Mouse (Mus musculus) ES-Bruce4 (cell line): Measurements from ENCODE around the gene Trappc2l. TPM values are rescaled to one million over a fixed set of nuclear protein-coding genes. Genes with fewer than 3 reads are reported as not detected.

Source experiments
- H3K27ac ChIP-seq: 2 replicates; pipeline ENCODE4 v1.5.1; 2012; ENCODE audit warnings: low read length, inconsistent platforms; ENCODE audit not compliant: insufficient read depth
- H3K27me3 ChIP-seq: 2 replicates; pipeline ENCODE4 v1.6.1; 2012; ENCODE audit warnings: mild to moderate bottlenecking, low read length, inconsistent platforms; ENCODE audit not compliant: control insufficient read depth, poor library complexity, insufficient read depth, severe bottlenecking
- H3K36me3 ChIP-seq: 2 replicates; pipeline ENCODE4 v1.6.1; 2012; ENCODE audit warnings: inconsistent platforms, mild to moderate bottlenecking, low read length, moderate library complexity; ENCODE audit not compliant: control insufficient read depth, poor library complexity, insufficient read depth, severe bottlenecking
- H3K4me1 ChIP-seq: one replicate; pipeline ENCODE4 v1.8.1; 2011; ENCODE audit warnings: low read length; ENCODE audit not compliant: control insufficient read depth, insufficient read depth
- H3K4me3 ChIP-seq: 2 replicates; pipeline ENCODE4 v1.5.1; 2011; ENCODE audit warnings: low read depth, mild to moderate bottlenecking, low read length
- H3K9ac ChIP-seq: 2 replicates; pipeline ENCODE4 v1.6.1; 2012; ENCODE audit warnings: low read depth, mild to moderate bottlenecking, inconsistent platforms; ENCODE audit not compliant: poor library complexity, severe bottlenecking
- H3K9me3 ChIP-seq: replicated peaks from 2 replicates; pipeline ENCODE4 v1.6.1; 2012; ENCODE audit warnings: mild to moderate bottlenecking, low read length, inconsistent platforms; ENCODE audit not compliant: control insufficient read depth, poor library complexity, insufficient read depth, severe bottlenecking
- CTCF ChIP-seq: IDR thresholded peaks from one replicate; pipeline ENCODE4 v1.8.1; 2011; ENCODE audit warnings: low read depth, low read length
- EP300 ChIP-seq: IDR thresholded peaks from 2 replicates; pipeline ENCODE4 v1.6.1; 2011; ENCODE audit warnings: low read depth, low read length; ENCODE audit not compliant: insufficient read depth
- POLR2A ChIP-seq: IDR thresholded peaks from one replicate; pipeline ENCODE4 v1.8.1; 2011; ENCODE audit warnings: low read length; ENCODE audit not compliant: insufficient read depth
- polyA plus RNA-seq: library from polyadenylated mRNA; stranded (reverse); fragments of >200 nt; gene quantifications from 2 replicates; pipeline ENCODE4 v1.2.4, GENCODE M21; 2011; ENCODE audit warnings: low read depth; ENCODE audit not compliant: missing spikeins, insufficient read depth, insufficient read length

Gene Trappc2l
- polyA plus RNA-seq, 1 experiment, result 19.3 TPM

DNA sequence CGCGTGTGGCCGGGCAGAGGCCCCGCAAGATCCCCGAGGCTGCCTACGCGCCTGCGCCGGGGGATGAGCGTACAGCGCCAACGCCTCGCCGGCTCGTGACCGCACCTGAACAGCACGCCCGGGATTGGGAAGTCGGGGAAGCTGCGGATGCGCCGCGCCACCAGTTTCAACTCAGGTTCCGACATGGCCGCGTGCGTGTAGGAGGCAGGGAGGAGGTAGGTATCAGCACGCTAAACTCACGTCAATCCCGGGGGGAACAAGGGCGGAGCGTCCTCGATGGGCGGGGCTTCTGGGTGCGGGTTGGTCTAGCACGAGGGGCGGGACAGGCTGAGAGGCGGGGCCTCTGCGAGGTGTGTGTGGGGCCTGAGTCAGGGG, 34.8 kb upstream of the Trappc2l start, which contains the start of gene Aprt:
TSS of gene Aprt (minus strand) at position 262 of the 375 bp plus-strand sequence.
- H3K9me3 ChIP-seq, result no peaks in the 10 kb centered on the region
- H3K4me1 ChIP-seq, result peaks cover 14% of the 10 kb centered on the region
- TF ChIP-seq EP300 (peak; percentile 49; the same call in 1 of the 2 replicates), CTCF (no peak), POLR2A (peak; percentile 93)
- peak within 1 kb of the TSS; percentile 83 for H3K27ac ChIP-seq
- H3K4me3 ChIP-seq, result peak within 1 kb of the TSS; percentile 93
- no peaks in the 10 kb centered on the region for H3K27me3 ChIP-seq
- H3K9ac ChIP-seq, result peak within 1 kb of the TSS; percentile 91
- H3K36me3 ChIP-seq, result peaks cover 22% of the 10 kb centered on the region

- H3K4me1 ChIP-seq, result peaks cover 14% of the 10 kb centered on the region
- peak overlapping the region; percentile 83 for H3K27ac ChIP-seq
- no peaks in the 10 kb centered on the region for H3K9me3 ChIP-seq
- H3K27me3 ChIP-seq, result no peaks in the 10 kb centered on the region
- peak overlapping the region; percentile 35 for H3K4me3 ChIP-seq
- H3K36me3 ChIP-seq, result peaks cover 17% of the 10 kb centered on the region
- TF ChIP-seq EP300 (no peak), CTCF (no peak), POLR2A (no peak)
- H3K9ac ChIP-seq, result peak overlapping the region; percentile 91
Observed at GRCm38 (mm10) chr8:122577116-122577515, 34.3 kb upstream of the Trappc2l start.

GRCm38 (mm10) chr8:122579196-122579595, 32.2 kb upstream of the Trappc2l start:
- Histone ChIP-seq H3K27ac (0 out of 2 replicates have a peak overlapping the region, but pooled peaks have one; percentile 21), H3K9ac (no peak overlapping the region), H3K27me3 (no peaks in the 10 kb centered on the region), H3K9me3 (no peaks in the 10 kb centered on the region), H3K4me1 (peaks cover 14% of the 10 kb centered on the region), H3K4me3 (no peak overlapping the region), H3K36me3 (peaks cover 3% of the 10 kb centered on the region)
- TF ChIP-seq EP300 (peak; percentile 41; the same call in 1 of the 2 replicates), POLR2A (no peak)

DNA sequence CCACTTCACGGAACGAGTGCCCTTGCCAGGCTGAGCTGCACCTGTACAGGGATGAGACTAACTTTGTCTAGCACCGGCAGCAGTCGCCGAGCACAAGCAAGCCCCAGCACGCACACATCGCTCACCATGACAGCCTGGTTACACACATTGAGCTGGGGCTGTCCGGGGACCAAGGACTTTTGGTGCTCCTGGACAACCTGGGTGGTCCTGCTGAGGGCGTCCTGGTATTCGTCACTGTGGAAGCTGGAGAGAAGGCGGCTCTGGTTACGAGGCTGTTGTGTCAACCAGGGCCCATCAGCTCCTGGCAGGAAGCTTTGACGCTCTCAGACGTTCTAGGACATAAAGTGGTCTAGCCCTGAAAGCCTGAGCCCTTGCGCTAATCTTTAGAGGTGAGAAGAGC, 30.5 kb upstream of the Trappc2l start:
- TF ChIP-seq CTCF, result no peak
- no peak for TF ChIP-seq EP300
- TF ChIP-seq POLR2A, result no peak
- Histone ChIP-seq H3K27me3 (no peaks in the 10 kb centered on the region), H3K36me3 (no peaks in the 10 kb centered on the region), H3K27ac (no peak overlapping the region), H3K9ac (no peak overlapping the region), H3K4me1 (peaks cover 14% of the 10 kb centered on the region), H3K4me3 (no peak overlapping the region), H3K9me3 (no peaks in the 10 kb centered on the region)

GRCm38 (mm10) chr8:122584981-122585380, 26.5 kb upstream of the Trappc2l start:
- Histone ChIP-seq H3K9me3 (no peaks in the 10 kb centered on the region), H3K4me1 (peaks cover 10% of the 10 kb centered on the region), H3K9ac (no peak overlapping the region), H3K27me3 (no peaks in the 10 kb centered on the region), H3K27ac (no peak overlapping the region), H3K36me3 (no peaks in the 10 kb centered on the region), H3K4me3 (no peak overlapping the region)
- no peak for TF ChIP-seq EP300
- no peak for TF ChIP-seq CTCF

DNA sequence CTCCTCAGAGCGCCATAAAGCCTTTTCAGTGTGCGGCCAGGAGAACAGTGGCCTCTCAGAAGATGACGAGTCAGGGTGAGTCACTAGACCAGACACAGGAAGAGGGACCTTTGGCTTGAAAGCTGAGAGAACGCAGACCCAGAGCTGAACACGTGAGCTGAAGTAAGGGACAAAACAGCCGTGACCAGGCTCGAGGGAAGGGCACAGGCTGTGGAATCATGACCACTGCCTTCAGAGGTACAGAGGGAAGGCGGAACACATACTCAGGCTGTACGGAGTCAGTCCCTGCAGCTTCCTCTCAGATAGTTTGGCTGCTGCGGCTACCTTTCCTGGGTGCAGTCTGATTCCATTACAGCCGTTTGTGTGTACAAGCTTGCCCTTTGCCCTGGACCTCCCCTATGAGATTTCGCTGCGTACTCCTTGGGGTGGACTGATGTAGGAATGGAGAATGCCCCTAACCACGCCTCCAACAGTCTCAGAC, 26.0 kb upstream of the Trappc2l start:
- H3K9ac ChIP-seq, result no peak overlapping the region
- no peak overlapping the region for H3K27ac ChIP-seq
- no peaks in the 10 kb centered on the region for H3K36me3 ChIP-seq
- no peak for TF ChIP-seq POLR2A
- no peak for TF ChIP-seq EP300
- TF ChIP-seq CTCF, result no peak
- no peaks in the 10 kb centered on the region for H3K27me3 ChIP-seq
- H3K9me3 ChIP-seq, result no peaks in the 10 kb centered on the region
- H3K4me1 ChIP-seq, result peaks cover 8% of the 10 kb centered on the region
- no peak overlapping the region for H3K4me3 ChIP-seq
